Mouse (Mus musculus) layer of hippocampus, postnatal 10 days (tissue): ENCODE measurements around the gene Hist3h2a. TPM values are rescaled to one million over a fixed set of nuclear protein-coding genes. Genes with fewer than 3 reads are reported as not detected.

Source experiments
- DNase-seq, 2 experiments: peaks; one replicate each; pipeline ENCODE4 v3.0.0; 2021; ENCODE audit warnings: low spot score in 2 of 2
- total RNA-seq, 2 experiments: library from RNA; stranded (reverse); gene quantifications; 2 replicates each; pipeline ENCODE4 v1.2.3; 2021

Hist3h2a gene
- total RNA-seq, 2 experiments from 2014 or later = 59.3 to 61.6 TPM

DNA sequence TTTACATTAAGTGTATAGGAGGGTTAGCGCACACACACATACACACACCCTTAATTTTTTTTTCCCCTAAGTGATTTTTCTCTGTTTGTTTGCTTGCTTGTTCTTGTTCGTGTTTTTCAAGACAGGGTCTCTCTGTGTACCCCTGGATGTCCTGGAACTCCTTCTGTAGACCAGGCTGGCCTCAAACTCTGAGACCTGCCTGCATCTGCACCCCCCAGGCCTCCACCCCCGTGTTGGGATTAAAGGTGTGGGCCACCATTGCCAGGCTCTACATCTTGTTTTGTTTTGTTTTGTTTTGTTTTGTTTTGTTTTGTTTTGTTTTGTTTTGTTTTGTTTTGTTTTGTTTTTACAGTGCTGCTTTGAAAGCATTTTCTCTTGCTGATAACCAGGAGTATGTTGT lies 7.2 kb upstream of the Hist3h2a start:
- DNase-seq = no peak

- peak; percentile 48 to 64 for DNase-seq
These were observed 6.5 kb upstream of the Hist3h2a start for GRCm38 (mm10) chr11:58947798-58948528.

- DNase-seq = peak; percentile 72 to 78
These were observed 5.7 kb upstream of the Hist3h2a start, which contains the start of gene Hist3h2ba for GRCm38 (mm10) chr11:58948542-58949479. Gene Hist3h2ba (plus strand): TSS chr11:58948920.

GRCm38 (mm10) chr11:58949480-58950431 lies 4.7 kb upstream of the Hist3h2a start:
- DNase-seq = peak; percentile 46 to 64

- no peak for DNase-seq
These were observed 3.3 kb upstream of the Hist3h2a start for GRCm38 (mm10) chr11:58951210-58951609.

DNA sequence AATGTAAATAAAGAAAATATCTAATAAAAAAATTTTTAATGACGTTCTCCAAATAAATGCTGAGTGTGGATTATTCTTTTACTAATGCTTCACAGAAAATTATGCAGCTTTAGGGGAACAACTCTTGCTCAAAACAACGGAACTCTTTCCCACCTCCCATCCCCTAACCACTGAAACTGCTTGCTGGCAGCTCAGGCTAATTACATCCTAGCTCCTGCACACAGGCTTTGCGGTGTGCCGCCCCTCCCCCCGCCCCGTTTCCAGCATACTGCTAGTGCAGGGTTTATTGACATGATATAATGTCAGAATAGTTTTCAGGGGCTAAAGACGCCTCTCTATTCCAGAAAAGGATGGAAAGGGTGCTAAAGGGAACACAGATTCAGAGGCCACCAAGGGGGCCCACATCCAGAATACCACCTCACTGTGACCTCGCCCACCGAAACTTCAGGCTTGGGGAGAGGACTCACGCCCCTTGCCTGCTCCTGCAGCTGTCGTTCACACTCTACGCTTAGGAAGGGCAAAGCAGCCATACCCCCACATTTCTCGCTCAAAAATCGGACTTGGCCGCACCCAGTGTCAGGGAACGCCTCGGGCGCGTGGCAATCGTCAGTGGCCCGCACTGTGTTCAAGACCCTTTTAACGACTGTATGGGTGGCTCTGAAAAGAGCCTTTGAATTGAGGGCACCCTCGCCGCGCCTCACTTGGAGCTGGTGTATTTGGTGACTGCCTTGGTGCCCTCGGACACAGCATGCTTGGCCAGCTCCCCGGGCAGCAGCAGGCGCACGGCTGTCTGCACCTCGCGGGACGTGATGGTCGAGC lies 925 bp upstream of the Hist3h2a start:
- DNase-seq = peak; percentile 42 to 49

GRCm38 (mm10) chr11:58954170-58954419 lies 390 bp upstream of the Hist3h2a start:
- DNase-seq = peak in 1 of 2 experiments; percentile 81

DNA sequence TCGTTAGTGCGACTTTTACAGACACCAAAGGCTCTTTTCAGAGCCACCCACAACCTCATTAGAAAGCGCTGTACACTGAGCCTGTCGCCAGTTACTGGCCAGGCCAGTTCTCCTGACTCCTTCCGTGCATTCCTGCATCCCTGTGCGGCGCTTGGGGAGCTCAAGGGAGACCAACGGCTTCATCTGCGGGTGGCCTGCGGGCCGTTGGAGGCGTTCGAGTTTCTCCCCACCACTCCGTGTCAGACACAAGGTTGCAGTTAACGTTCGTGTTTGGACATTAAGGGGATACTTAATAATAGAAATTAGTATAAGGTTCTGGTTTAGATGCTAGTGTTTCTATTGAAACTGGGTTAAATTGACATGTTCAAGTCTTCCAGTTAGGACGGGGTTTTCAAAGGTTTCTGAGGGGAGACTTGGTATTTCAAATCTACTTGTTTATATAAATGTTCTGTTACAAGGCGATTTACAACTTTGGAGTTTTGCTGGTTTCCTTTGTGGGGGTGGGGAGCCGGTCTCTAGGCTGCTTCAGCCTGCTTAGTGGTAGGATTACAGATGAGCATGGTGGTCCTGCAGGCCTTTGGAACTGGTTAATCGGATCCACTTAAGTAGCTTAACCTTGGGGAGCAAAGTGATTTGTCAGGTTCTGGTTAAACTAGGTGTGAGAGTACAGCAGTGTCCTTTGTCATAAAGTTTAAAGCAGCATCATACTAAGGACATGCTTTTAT lies 820 bp downstream of the Hist3h2a start:
- no peak for DNase-seq

DNA sequence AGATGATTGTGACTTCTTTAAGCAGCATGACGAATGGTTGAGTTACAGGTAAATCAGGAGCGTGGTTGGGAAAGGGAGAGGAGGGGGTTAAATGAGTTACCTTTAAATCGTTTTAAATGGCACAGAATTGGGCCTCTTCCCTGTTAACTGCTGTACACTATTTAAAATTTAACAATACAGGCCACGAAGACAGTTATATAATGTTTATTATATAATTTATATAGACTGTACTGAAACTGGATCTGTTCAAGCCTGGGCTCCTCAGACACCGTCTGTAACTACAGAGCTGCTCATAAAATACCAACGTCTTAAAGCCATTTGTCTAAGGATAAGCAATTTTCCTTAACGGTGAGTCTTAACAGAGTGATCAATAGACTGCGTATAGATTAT lies 1.4 kb downstream of the Hist3h2a start:
- DNase-seq = no peak

DNA sequence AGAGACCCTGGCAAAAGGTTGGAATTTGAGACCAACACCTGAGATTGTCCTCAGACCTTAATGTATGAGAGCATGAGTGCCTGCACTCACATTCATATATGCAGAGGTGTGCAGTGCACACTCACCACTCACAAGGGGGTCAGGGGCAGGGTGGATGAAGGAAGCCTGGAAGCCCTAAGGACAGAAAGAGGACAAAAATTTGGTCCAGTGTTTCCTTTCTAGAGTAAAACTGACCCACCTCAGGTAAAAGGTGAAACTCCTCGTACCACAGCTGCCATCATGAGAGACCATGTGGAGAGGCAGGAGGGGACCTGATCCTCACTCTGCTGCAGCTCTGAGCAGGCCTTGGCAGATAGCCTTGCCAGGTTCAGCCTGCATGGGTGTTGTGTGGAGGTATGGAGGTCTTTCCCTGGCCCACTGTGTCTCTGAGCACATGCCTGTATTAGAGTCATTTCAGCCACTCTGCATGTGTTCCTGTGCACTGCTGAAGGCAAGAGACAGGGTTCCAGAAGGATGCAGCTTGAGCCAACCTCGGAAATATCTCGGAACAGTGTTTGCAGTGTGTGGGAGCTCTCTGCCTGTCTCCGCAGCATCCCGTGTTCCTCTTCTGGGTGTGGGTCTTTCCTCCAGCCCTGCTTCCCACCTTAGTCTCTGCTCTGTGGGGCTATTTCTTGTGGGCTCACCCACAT lies 2.9 kb downstream of the Hist3h2a start:
- DNase-seq = no peak

- no peak for DNase-seq
These were observed 4.1 kb downstream of the Hist3h2a start for GRCm38 (mm10) chr11:58958536-58958935.

DNA sequence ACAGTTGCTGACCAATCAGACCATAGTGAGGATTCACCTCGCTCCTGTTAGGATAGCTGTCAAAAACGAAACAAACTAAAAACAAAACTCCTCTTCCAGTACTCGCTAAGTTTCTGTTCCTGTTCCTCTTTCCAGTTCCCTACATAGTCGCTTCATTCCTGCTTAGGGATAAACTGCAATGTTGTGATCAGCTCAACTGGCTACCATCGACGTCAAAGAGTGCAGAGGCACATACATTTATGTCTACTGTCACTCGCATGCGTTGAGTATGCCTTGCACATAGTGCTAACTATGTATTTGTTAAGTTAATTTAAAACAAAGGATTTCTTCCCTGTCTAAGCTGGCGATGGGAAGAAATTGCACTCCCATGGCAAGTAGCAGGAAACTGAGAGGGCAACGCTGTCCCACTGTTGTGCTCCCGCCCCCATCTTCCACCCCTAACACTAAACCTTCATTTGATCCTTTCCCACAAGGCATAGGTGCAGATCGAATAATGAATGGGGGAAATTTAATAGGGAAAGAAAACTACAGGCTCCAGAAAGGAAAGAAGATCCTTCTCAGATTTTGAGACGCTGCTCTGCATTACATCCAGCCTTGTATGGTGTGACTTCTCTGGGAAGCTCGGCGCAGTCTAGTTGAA lies 4.8 kb downstream of the Hist3h2a start:
- DNase-seq = no peak

GRCm38 (mm10) chr11:58959921-58960465 lies 5.5 kb downstream of the Hist3h2a start:
- DNase-seq = peak; percentile 74 to 78

GRCm38 (mm10) chr11:58961364-58962177 lies 7.1 kb downstream of the Hist3h2a start:
- peak in 1 of 2 experiments; percentile 36 for DNase-seq

- peak in 1 of 2 experiments; percentile 48 for DNase-seq
These were observed 9.1 kb downstream of the Hist3h2a start for GRCm38 (mm10) chr11:58963543-58963942.

- DNase-seq = no peak
These were observed 9.7 kb downstream of the Hist3h2a start for GRCm38 (mm10) chr11:58964216-58964615.

GRCm38 (mm10) chr11:58965001-58965760 lies 10.7 kb downstream of the Hist3h2a start:
- no peak for DNase-seq
